Mouse (Mus musculus): ENCODE data around the gene Ap1m1. TPM values are rescaled to one million over a fixed set of nuclear protein-coding genes. Genes with fewer than 3 reads are reported as not detected.
A peak's percentile ranks its signal among the peaks of the same experiment; 100 is the strongest.

Ap1m1 gene
- total RNA-seq, 2 experiments from 2014 or later: 53.2 to 53.4 TPM

DNA sequence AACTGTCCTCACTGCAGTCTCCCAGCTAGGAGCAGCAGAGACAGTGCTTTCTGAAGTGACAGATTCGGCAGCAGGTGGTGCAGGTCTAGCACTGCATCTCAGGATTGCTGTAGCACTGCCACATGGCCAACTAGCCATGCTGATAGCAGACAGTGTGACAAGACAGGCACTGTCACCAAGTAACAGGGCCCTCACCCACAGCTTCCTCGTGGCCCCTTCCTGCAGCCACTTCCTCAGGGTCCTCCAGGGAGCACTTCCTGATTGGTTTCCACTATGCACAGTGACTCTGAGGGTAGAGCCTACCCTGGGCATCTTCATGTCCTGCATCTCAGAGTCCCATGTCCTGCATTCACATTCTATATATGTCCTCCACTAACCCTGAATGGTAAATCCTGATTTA lies 4.8 kb downstream of the Ap1m1 start:
- intact Hi-C loops (cut with DNase I): loop anchor here (5.0 kb wide), 1 partner anchor 67 kb away; no protein-coding TSS in a partner anchor
- no peak for DNase-seq

GRCm38 (mm10) chr8:72257171-72257901 lies 17.5 kb downstream of the Ap1m1 start:
- intact Hi-C loops (cut with DNase I): no loop called here
- peak; percentile 48 to 67 for DNase-seq

GRCm38 (mm10) chr8:72257902-72258238 lies 18.1 kb downstream of the Ap1m1 start:
- no peak for DNase-seq
- intact Hi-C loops (cut with DNase I): loop anchor here (2.0 kb wide), 1 partner anchor 81 kb away; no protein-coding TSS in a partner anchor

GRCm38 (mm10) chr8:72259862-72260261 lies 20.0 kb downstream of the Ap1m1 start:
- intact Hi-C loops (cut with DNase I): loop anchor here (2.0 kb wide), 1 partner anchor 83 kb away; no protein-coding TSS in a partner anchor

GRCm38 (mm10) chr8:72260585-72260984 lies 20.8 kb downstream of the Ap1m1 start:
- intact Hi-C loops (cut with DNase I): no loop called here
- DNase-seq: no peak

More at GRCm38 (mm10) chr8:72259862-72260261, 20.0 kb downstream of the Ap1m1 start:
- no peak for DNase-seq

GRCm38 (mm10) chr8:72261019-72261418 lies 21.2 kb downstream of the Ap1m1 start:
- intact Hi-C loops (cut with DNase I): no loop called here
- peak; percentile 57 to 79 for DNase-seq

- intact Hi-C loops (cut with DNase I): no loop called here
- DNase-seq: no peak
These were observed 21.6 kb downstream of the Ap1m1 start for GRCm38 (mm10) chr8:72261431-72261830.

DNA sequence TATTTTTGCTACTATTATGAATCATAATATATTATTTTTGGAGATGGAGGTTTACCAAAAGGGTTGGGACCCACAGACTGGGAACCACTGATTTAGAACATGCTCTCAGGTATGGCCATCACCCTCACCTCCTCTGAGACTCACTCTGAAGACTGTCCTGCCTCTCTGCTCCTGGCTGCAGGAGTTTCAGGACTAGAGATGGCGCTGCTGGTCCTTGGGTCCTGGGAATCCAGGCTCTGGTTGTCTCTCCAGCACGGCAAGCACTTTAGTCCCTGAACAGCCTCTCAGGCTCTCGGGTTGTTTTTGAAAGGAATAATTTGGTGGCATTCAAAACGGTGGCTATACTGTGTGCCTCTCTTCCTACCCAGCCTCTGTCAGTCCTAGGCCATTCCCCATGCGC lies 22.1 kb downstream of the Ap1m1 start:
- DNase-seq: peak; percentile 52

DNA sequence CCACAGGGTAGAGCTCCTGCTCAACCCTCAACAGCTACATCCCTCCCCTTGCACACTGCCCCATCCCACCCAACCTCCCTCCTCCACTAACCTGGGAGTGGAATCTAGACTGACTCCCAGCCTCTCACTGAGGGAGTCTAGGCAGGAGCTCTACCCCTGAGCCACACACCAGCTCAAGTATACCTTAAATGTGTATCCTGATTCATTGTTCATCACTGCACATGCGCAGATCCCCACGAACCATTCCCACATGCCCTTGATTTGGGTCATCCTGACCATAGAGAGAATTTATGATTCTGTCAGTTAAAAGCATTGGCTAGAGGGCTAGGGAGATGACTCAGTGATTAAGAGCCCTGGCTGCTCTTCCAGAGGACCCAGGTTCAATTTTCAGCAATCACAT lies 22.9 kb downstream of the Ap1m1 start:
- intact Hi-C loops (cut with DNase I): loop anchor here (1.0 kb wide), 1 partner anchor 103 kb away; no protein-coding TSS in a partner anchor

More for the DNA sequence above, 22.1 kb downstream of the Ap1m1 start:
- intact Hi-C loops (cut with DNase I): loop anchor here (1.0 kb wide), 1 partner anchor 103 kb away; no protein-coding TSS in a partner anchor

GRCm38 (mm10) chr8:72263451-72263850 lies 23.6 kb downstream of the Ap1m1 start:
- no peak for DNase-seq
- intact Hi-C loops (cut with DNase I): no loop called here

More for the DNA sequence above, 22.9 kb downstream of the Ap1m1 start:
- no peak for DNase-seq

DNA sequence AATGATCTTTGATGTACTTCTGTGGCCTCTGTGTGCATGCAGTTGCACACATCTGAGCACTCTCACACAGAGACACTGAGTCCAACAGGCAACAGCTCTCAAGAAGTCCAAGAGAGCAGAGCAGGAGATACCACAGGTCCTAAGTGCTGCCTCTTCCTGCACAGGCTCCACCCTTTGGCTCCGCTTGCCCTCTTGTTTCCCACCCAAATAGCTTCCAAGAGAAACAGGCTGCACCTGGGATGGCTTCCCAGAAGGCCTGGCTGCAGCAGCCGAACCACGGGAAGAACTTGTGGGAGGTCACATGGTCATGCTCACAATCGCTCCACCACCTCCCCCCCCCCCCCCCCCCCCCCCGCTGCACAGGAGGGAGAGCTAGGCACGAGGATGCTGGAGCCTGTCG lies 25.5 kb downstream of the Ap1m1 start:
- intact Hi-C loops (cut with DNase I): loop anchor here (5.0 kb wide), 1 partner anchor 37 kb away; no protein-coding TSS in a partner anchor
- peak; percentile 71 to 74 for DNase-seq

DNA sequence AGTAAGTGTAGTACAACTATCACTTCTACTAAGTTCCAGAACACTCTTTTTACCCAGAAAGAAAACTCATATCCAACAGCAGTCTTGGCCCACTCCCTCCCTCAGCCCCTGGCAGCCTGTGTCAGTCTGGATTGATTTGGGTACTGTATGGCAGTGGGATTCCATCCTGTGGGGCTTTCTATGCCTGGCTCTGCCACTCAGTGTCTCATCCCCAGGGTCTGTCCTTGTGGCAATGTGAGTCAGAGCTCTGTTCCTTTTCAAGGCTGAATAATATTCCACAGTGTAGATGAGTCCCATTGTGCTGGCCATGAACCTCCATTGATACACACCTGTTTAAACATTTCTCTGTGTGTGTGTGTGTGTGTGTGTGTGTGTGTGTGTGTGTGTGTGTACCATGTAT lies 26.9 kb downstream of the Ap1m1 start:
- intact Hi-C loops (cut with DNase I): loop anchor here (5.0 kb wide), 1 partner anchor 36 kb away; no protein-coding TSS in a partner anchor

DNA sequence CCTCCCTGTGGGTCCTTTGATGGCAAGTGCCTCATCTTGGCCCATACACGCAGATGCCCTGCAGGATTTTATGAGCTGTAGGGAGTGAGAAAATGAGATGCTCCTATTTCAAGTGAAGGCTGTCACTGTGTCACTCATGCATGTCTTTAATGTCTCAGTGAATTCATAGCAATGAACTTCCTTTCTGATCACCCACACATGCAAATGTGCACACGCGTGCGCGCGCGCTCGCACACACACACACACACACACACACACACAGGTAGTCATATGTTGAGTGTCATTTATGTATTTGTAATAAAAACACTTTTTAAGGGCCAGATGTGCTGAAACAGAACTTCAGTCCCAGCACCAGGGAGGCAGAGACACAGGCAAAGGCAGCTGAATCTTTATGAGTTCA lies 27.3 kb downstream of the Ap1m1 start:
- no peak for DNase-seq
- intact Hi-C loops (cut with DNase I): loop anchor here (5.0 kb wide), 1 partner anchor 35 kb away; no protein-coding TSS in a partner anchor

More for the DNA sequence above, 26.9 kb downstream of the Ap1m1 start:
- no peak for DNase-seq

DNA sequence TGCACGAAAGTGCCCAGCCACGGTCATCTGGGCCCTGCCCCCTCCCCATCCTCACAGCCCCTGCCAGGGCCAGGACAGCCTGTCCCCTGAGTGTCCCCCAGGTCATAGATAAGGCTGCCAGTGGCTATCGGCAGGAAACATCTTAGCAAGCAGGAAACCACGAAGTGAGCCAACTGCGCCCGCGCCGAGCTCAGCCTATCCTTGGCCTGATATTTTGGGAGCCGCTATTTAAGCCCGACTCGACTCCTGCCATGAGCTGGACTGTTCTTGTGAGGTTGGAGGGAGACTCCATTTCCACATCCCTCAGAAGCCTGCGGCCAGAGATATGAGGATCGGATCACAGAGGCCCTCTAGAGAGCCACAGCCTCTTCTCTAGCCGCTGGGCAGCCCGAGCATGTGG lies 28.5 kb downstream of the Ap1m1 start:
- intact Hi-C loops (cut with DNase I): loop anchor here (1.0 to 5.0 kb wide), 2 partner anchors 34 to 51 kb away; partner anchors contain the start of gene Klf2

DNA sequence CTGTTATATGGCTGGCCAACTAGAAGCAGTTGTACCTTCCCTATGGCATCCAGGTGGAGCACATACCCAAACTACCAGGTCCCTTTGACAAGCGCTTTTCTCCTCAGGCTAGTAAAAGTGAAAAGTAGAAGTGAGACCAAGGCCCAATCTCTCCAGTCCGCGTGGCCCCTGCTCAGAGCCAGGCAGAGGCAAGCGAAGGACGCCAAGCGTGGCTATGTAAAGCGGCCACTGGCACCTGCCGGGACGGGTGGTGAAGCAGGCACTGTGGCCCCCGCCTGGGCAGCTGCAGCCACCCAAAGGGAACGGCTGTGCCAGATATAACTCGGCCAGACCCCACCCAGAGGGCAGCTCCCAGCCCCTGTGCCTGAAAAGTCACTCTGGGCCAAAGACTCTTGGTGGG lies 30.8 kb downstream of the Ap1m1 start:
- intact Hi-C loops (cut with DNase I): no loop called here
- no peak for DNase-seq

More for the DNA sequence above, 28.5 kb downstream of the Ap1m1 start:
- DNase-seq: peak; percentile 82 to 84

GRCm38 (mm10) chr8:72271051-72271660 lies 31.3 kb downstream of the Ap1m1 start:
- intact Hi-C loops (cut with DNase I): no loop called here

DNA sequence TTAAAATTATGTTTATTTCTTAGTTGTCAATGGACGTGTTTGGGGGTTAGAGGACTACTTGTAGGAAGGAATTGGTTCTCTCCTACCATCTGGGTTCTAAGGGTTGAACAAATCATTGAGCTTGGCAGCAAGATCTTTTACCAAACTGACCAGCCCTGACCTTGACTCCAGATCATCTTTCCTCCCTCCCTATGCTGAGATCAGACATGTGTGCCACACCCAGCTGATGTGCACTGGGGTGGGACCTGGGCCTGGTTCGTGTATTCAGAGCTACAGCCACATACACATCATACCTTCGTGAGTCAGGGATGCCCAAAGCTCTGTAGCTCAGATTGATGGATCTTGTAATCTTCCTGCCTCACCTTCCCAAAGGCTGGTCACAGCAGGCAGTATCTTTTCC lies 31.9 kb downstream of the Ap1m1 start:
- DNase-seq: no peak

More at GRCm38 (mm10) chr8:72271051-72271660, 31.3 kb downstream of the Ap1m1 start:
- no peak for DNase-seq

GRCm38 (mm10) chr8:72272361-72272760 lies 32.5 kb downstream of the Ap1m1 start:
- peak; percentile 79 to 80 for DNase-seq
- intact Hi-C loops (cut with DNase I): no loop called here

More for the DNA sequence above, 31.9 kb downstream of the Ap1m1 start:
- intact Hi-C loops (cut with DNase I): no loop called here

DNA sequence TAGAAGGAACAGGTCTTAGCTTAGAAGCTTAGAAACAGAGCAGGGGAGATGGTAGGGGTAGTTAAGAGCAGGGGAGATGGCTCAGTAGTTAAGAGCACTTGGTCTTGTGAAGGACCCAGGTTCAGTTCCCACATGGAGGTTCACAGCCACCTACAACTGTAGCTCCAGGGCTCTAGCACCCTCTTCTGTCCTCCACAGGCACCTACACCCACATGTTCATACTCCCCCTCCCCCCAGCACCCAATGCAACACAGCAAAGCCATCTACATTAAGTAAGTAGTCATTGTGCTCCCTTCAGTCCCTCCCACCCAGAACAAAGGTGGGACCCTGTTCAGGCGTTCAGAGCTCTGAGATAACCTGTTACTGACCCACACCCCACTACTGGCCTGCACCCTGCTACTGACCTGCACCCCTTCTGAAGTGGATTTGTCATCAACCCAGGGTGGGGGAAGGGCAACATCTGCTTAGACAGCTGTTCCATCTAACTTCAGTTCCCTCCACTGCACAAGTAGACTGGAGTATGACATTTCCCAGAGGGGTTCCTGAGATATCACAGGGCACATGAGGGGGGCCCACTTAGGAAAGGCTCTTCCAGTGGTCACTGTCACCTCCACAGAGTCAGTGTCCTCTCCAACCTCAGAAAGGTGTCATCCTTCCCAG lies 33.4 kb downstream of the Ap1m1 start:
- intact Hi-C loops (cut with DNase I): no loop called here
- DNase-seq: no peak

- intact Hi-C loops (cut with DNase I): no loop called here
- DNase-seq: no peak
These were observed 34.0 kb downstream of the Ap1m1 start for GRCm38 (mm10) chr8:72273807-72274206.

DNA sequence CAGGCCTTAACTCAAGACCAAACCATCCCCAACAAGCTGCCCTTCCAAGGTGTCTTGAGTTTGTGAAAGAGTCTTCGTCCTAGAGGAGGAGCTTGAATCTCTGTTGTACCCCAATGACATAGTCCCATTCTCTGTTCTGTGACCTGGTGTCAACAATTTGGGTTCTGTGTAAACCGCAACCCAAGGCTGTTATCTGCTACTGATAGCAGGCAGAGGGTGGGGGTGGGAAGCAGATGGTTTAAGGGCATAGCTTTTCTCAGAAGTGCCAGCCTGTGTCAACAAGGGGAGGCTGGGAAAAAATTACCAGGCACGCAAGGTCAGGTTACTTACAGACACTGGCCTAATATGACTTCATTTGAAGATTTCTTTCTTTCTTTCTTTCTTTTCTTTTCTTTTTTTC lies 37.4 kb downstream of the Ap1m1 start:
- DNase-seq: no peak
- intact Hi-C loops (cut with DNase I): no loop called here
